Mouse (Mus musculus) midbrain, embryonic 14.5 days (tissue): ENCODE measurements around the gene Fbxo22. TPM values are rescaled to one million over a fixed set of nuclear protein-coding genes. Genes with fewer than 3 reads are reported as not detected.

Experiments
- polyA plus RNA-seq: library from polyadenylated mRNA; unstranded; fragments of >200 nt; fragmentation: Nextera tagmentation; extraction: Ambion mirVana; gene quantifications from 2 replicates; pipeline ENCODE4 v1.2.1, GENCODE M21; 2014

Gene Fbxo22
- polyA plus RNA-seq, 1 experiment from 2014 or later: 90.4 TPM

Other genes starting within 250 kb of the Fbxo22 start
- gene Chrna5, start 228.0 kb upstream of the Fbxo22 start, polyA plus RNA-seq: 5.2 and 8.0 TPM in 2 replicates
- 15.4 and 17.7 TPM in 2 replicates for gene Chrna3, start 182.4 kb upstream of the Fbxo22 start, polyA plus RNA-seq
- 1.5 and 1.9 TPM in 2 replicates for gene Chrnb4, start 160.1 kb upstream of the Fbxo22 start, polyA plus RNA-seq
- gene Ube2q2, start 60.1 kb upstream of the Fbxo22 start, polyA plus RNA-seq: 45.8 and 47.1 TPM in 2 replicates
- 1.7 and 2.2 TPM in 2 replicates for gene Nrg4, start 117.9 kb downstream of the Fbxo22 start, polyA plus RNA-seq
- gene Tmem266, start 118.0 kb downstream of the Fbxo22 start, polyA plus RNA-seq: 2.4 and 8.3 TPM in 2 replicates